Mouse (Mus musculus): ENCODE results near the gene Rad1.
"Not testable (repeated sequence)": the region's sequence is repeated elsewhere in the genome, so short reads cannot be mapped to it uniquely, and the experiment has no call there.

Gene Rad1

GRCm38 (mm10) chr15:10485484-10486364 is at the start of gene Rad1, which contains the start of gene Brix1:
Gene Rad1, plus strand, starts transcription at chr15:10486018.
Gene Brix1, minus strand, starts transcription at chr15:10485947.
- CTCF ChIA-PET, result no interaction called here

GRCm38 (mm10) chr15:10436893-10437292 is 48.9 kb upstream of the Rad1 start:
- CTCF ChIA-PET, result no interaction called here

GRCm38 (mm10) chr15:10439963-10440362 is 45.9 kb upstream of the Rad1 start:
- CTCF ChIA-PET, result no interaction called here

DNA sequence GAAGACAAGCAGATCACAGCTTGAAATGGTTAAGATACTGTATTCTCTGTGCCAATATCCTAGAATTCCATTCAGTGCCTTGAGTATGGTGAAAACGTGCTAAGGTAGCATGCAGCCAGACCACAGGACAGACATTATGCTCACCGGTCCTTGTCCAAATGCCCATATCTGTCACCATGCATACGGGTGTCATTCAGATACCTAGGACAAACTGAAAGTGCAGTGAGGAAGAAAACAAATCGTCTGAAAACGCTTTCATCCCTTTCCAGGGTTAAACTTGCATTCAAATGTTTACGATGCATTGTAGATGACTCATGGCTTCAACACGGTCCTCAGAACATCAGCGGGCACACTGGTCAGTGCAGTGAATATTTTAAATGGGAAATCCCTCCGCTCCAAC is 44.3 kb upstream of the Rad1 start:
- CTCF ChIA-PET, result no interaction called here

- CTCF ChIA-PET, result no interaction called here
Observed at GRCm38 (mm10) chr15:10442275-10442674, 43.5 kb upstream of the Rad1 start.

DNA sequence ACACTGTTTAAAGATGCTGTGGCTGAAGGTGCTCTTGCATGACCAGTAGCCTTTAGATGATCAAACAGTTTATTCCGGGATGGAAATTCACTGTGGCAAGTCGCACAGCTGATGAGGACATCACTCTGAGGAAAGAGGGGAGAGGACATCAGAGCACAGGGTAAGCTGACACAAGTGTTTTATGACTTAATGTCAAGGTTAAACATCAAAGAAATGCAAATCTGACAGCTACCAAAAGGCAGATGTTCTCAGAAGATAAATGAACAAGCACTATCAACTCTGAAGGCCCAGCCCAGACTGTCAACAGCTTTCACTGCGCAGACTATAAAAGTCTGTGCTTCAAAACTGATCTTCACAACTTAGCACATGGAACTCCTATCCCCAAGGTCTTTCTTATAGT is 38.7 kb upstream of the Rad1 start:
- CTCF ChIA-PET, result no interaction called here

GRCm38 (mm10) chr15:10460986-10461385 is 24.8 kb upstream of the Rad1 start:
- CTCF ChIA-PET, result interaction anchor here (0.5 kb wide), 1 partner anchor 55 kb away, joined by 4 read pairs; no protein-coding TSS in a partner anchor

DNA sequence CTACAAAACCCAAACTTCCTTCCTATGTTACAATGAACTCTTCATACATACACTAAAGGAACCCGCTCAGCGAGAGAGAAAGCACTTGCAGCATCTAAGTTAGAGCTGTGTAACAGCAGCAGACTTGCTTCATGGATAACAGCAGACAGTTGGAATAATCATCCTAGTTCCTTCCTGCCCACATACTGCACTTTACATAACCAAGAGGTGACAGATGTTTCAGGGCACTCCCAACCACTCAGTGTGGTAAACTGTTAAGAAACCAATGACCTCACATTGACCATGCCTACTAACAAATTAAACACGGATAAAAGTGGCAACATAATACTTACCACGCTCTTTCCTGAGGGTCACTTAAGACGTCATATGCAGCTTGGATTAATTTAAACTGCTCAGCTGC is 22.3 kb upstream of the Rad1 start:
- CTCF ChIA-PET, result no interaction called here

GRCm38 (mm10) chr15:10464678-10465077 is 21.1 kb upstream of the Rad1 start:
- CTCF ChIA-PET, result no interaction called here

DNA sequence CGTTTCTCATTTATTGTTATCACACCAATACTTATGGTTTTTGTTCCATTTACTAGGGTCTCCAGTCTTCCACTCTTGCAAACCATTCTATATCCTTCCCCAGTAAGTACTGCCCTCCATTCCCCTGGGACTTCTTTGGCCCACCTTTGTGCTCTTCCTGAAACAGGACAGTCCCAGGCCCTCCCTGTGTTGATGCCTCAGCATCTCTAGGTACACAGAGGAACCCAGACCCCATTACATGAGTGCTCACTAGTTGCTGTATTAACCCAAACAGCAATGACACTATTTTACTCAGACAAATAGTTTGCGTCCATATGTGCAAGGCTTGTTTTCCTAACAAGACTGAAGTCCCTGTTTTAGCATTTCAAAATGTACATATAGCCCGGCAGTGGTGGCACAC is 17.1 kb upstream of the Rad1 start:
- CTCF ChIA-PET, result no interaction called here

DNA sequence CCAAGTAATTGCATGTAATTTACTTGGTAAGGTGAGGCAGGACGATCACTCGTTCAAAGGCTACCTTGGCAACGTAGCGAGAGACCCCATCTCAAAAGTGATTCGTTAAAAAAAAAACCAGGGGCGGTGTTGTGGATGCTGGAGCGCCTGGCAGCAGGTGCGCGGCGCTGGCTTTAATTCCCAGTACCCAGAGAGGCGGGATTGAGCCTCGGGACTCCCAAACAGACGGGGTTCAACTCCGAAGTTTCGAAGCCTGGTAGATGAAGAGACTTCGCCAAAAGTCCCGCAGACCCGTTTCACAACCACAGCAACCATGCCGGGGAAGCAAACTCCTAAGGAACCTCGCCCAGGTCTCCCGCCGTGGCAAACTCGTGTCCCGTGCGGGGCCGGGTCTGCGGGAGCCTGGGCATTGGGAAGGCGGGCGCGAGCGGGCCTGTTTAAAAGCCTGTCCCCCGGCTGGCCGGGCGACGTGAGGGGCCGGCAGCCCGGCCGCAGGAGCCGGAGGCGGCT is 16.1 kb upstream of the Rad1 start:
- CTCF ChIA-PET, result interaction anchor here (1.5 kb wide), 1 partner anchor 12 kb away, joined by 4 read pairs; no protein-coding TSS in a partner anchor

GRCm38 (mm10) chr15:10470151-10470831 is 15.5 kb upstream of the Rad1 start, which contains the start of gene Dnajc21:
Gene Dnajc21, minus strand, starts transcription at chr15:10470516.
- CTCF ChIA-PET, result interaction anchor here (0.6 to 1.5 kb wide), 3 partner anchors 11 to 1331 kb away, joined by 4 to 5 read pairs (median 4); no protein-coding TSS in a partner anchor

DNA sequence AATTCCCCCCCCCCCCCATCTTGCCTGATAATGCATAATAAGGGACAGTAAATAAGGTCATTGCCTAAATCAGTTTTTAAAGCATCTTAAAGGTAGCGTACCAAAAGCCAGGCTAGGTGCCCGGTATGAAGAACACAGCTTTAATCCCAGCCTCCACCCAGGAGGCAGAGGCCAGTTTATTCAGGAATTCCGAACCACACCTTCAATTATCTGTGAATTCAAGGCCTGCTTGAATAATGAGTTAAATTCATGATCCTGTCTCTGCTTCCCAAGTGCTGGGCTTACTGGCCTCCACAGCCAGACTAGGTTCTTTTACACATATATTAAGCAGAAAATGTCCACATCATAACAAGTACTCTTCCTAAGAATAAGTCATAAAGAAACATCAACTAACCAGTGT is 14.9 kb upstream of the Rad1 start:
- CTCF ChIA-PET, result interaction anchor here (0.6 to 1.5 kb wide), 3 partner anchors 10 to 1332 kb away, joined by 4 to 5 read pairs (median 4); no protein-coding TSS in a partner anchor

DNA sequence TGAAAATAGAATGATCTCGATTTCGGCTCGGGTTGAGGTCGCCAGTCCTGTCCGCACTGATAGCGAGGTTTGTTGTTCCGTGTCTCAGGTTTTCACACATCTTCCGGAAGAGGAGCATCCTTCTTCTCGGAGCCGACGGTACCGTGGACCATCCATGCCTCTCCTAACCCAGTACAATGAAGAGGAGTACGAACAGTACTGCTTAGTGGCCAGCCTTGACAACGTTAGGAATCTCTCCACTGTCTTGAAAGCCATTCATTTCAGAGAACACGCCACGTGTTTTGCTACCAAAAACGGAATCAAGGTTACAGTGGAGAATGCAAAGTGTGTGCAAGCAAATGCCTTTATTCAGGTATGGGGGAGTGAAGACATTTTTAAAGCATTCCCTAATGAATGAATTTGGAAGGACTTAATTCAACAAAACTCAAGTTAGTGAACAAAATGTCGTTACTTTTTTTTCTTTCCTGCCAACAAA is 584 bp downstream of the Rad1 start:
- CTCF ChIA-PET, result no interaction called here

DNA sequence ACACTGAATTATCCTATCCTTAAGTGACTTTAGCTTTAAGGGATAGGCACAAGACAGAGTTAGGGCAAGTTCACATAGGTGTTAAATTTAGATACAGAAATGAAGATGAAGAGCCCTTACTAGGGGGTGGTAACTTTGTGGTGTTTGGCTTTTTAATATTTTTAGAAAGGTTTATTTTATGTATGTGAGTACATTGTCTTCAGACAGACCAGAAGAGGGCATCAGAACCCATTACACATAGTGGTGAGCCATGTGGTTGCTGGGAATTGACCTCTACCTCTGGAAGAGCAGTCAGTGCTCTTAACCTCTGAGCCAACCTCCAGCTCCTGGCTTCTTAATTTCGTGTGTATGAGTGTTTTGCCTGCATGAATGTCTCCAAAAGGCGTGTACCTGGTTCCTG is 1.4 kb downstream of the Rad1 start:
- CTCF ChIA-PET, result no interaction called here

GRCm38 (mm10) chr15:10490101-10490500 is 4.3 kb downstream of the Rad1 start:
- CTCF ChIA-PET, result no interaction called here

DNA sequence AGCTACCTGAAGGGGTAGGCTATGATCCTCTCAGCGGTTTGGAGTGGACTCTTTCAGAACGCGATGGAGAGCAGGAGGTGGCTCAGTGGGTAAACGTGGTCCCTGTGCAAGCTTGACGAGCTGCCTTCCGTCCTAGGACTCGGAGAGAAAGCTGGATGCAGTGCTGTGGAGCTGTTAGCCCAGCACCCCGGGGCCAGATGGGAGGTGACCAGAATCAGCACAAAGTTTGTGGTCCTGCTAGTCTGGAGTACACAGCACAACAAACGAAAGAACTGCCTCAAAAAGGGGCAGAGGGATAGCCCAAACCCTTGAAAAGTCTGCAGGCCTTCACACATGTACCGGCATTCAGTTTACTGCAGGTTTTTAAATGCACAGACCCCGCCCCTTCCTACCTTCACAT is 10.1 kb downstream of the Rad1 start:
- CTCF ChIA-PET, result no interaction called here

- CTCF ChIA-PET, result not testable (repeated sequence)
Observed at GRCm38 (mm10) chr15:10496696-10497095, 10.9 kb downstream of the Rad1 start.

GRCm38 (mm10) chr15:10499593-10499992 is 13.8 kb downstream of the Rad1 start:
- CTCF ChIA-PET, result no interaction called here

DNA sequence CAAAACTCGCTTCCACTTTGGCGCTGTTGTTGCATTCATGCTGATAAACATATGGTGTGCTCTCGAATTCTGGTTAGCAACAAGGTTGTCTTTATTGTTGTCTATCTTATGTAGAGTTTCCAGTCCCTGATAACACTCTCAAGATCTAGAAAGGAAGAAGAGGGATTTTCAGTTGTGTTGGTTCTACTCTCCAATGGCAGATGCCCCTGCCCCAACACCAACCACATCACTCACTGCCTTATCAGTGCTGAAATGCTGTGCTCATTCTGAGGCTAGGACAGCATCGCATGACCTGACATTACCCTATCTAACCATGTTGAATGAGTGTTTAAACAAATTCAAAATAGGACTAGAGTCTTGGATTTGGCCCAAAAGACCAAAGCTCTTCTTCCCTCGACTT is 14.2 kb downstream of the Rad1 start:
- CTCF ChIA-PET, result no interaction called here

DNA sequence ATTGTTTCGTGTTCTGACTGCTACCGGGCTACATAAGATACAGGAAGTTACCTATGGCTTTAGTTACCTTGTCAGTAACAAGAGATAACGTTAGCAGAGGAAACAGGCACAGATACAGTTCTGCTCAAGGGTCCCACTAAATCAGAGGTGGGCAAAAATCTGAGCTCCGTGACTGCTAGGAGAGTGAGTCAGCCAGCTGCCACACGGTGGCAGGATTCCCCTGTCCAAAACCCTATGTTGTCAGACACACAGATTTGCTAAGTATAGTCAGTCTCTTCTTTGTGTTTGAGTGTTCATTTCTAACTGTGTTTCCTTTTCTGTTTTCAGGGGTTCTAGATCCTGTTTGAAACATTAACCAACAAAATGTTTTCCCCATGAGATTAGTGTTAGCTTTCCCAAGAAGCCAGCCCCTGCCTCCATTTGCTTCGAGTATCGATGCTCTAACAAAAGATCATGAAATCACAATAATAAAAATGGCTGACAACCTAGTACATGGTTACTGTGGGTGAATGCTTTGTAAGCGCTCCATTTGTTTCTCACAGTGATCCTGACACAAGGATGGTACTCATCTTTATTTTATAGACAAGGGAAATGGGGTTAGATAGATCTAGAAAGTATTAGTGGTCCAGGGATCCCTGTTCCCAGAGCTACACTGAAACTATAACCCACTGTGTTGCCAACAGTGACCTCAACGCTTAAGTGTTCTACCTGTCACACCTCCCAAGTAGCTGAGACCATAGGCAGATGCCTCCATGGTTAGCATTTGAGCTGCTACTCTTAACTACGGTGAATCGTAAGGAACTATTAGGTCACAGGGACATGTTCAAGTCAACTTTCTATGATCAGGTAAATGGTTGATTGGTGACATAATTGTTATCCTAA is 15.3 kb downstream of the Rad1 start:
- CTCF ChIA-PET, result no interaction called here

DNA sequence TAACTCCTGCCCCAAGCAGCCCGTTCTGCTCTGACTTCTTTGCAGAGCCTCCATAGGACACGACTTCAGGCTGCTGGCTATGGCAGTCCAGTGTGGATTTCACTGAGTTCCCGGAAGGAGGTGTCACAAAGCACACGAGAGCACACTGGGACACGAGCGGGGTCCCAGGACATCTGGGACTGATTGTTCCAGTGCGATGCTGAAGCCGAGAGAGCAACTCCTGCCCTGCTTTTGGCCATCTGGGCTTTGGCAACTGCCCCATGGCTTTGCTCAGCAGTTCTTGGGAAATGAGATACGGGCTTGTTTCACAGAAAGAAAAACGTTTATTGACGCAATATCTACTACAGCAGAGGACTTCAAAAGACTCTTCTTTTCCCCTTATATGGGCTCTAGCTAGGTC is 20.3 kb downstream of the Rad1 start:
- CTCF ChIA-PET, result no interaction called here

Data from spleen, embryonic (tissue).